Mouse (Mus musculus): ENCODE data around the gene Tex264.

Gene Tex264

DNA sequence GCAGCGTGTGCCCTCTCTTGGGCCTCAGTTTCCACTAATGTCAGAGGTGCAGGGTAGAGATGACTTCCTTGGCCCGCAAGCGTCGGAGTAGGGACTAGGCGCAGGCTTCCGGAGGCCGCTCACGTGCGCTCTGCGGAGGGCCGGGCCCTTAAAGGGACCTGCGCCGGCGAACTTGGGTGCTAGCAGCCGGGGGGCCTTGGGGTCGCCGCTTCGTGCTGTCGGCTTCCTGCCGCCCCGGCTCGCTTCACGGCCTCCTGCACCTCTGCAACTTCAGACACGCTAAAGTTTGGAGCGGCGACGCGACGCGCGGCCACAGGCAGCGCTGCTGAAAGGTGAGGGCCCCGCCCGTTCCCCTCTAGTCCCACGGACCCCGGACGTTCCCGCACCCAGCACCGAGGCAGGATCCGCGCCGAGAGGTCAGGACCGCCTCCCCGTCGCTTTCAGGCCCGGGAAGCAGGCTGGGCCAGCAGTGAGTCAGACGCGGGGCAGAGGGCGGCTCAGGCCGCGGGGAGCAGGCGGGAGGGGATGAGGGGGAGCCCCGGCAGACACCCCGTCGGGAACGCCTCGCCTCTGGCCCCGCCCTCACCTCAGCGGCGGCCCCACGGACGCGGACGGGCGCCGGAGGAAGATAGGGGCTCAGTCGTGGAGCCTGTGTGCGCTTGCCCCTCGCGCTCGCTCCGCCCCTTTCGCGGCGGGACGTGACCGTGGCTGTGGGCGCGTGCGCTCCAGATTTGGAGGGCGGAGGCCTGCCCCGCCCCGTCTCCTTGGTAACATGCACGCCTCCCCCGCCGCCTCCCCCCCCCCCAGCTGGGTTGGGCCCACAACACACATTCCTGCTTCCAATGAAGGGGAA lies at the start of gene Tex264:
Gene Tex264 (minus strand): TSS at position 679 of the 853 bp plus-strand sequence.
- peak; percentile 90 for DNase-seq

DNA sequence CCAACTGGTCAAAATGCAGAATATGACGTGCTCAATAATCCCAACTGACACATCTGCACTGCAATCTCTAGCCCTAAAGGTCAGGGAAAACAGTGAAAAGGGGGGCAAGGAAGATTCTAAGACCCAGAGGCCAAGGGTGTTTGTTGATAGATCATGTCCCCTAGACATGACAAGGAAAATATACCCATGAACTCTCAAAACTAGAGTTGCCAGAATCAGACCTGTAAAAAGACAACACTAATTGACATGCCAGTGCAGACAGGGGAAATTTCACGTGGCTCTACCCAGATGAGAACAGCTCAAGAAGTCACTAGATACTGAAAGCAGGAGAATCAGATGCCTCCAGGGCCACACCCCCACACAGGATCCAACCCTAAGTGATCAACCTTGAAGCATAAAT lies 48.0 kb upstream of the Tex264 start:
- no peak for DNase-seq

DNA sequence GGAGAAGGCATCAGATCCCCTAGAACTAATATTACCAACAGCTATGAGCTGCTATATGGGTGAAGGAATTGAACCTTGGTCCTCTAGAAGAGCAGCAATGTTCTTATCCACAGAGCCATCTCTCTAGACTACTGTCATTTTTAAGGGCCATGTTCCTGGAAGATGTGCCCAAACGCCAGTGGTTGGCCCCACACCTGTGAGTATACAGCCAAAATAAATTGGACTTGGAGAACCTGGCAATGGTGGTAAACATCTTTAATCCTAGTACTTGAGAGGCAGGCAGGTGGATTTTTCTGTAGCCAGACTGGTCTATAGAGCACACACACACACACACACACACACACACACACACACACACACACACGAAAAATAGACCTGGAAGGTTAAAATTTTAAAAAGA lies 43.7 kb upstream of the Tex264 start:
- DNase-seq: no peak

DNA sequence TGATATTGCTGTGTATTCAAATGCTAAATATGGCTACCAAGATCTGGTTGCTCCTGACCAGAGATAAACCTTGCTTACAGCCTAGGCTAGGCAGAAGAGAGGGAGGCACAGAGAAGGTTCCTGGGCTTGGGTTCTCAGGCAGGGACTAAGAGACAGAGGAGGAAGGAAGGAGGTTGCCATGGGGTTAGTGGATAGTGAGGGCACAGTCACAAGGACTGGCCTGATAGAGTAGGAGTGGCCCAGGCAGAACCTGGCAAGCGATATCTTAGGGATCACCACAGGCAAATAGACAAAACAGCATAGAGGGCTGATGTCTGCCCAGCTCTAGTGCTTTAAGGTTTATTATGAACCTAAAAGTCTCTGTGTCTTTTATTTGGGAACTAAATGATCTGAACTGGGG lies 41.2 kb upstream of the Tex264 start:
- DNase-seq: no peak

DNA sequence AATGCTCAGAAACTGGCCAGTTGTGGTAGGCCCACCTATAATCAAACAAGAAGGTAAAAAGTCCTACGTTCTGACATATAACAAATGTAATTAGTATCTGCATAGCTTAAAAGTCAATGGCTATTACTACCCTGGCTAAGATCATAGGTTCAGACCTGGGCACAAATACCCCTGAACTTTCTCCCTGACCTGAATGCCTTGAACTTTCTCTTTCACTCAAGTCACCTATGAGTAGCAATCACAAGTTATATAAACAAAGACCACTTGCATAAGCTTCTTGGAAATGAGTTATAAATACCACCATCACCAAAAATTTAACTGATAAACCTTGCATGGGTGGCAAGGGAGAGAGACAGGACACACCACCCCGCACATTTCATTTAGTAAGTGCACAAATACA lies 39.7 kb upstream of the Tex264 start:
- DNase-seq: no peak

DNA sequence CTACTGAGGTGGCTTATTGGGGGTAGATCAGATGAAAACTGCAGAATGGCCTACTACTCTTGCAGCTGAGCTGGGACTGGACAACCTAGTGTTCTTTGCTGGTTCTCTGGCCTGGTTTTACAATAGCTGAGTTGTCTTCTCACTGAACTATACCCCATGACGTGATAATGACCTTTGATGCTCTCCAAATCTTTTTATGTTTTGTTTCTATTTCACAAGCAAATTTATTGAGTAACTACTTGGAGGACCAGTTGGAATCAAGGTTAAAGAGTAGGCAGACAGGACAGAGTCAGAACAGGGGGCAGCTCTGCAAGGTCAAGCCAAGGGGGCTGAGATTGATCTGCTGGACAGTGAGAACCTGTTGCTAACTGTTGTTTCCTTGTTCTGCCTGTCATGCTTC lies 39.1 kb upstream of the Tex264 start:
- no peak for DNase-seq

DNA sequence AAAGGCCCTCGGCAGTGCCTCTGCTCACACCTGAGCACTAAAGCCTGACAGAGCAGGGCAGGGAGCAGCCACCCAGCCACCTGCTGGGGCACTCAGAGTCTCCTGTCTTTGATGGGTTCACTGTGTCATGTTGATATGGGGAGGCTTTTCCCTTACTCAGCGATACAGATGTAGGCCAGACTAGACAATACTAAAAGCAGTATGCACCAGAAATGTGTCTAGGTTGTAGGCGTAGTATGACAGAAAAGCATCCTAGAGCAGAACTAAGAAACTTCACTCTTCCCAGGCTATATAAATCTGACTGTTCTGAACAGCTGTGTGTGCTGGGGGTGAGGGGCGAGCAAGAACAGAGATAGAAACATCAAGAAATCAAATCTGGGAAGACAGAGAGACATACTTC lies 31.0 kb upstream of the Tex264 start:
- no peak for DNase-seq

DNA sequence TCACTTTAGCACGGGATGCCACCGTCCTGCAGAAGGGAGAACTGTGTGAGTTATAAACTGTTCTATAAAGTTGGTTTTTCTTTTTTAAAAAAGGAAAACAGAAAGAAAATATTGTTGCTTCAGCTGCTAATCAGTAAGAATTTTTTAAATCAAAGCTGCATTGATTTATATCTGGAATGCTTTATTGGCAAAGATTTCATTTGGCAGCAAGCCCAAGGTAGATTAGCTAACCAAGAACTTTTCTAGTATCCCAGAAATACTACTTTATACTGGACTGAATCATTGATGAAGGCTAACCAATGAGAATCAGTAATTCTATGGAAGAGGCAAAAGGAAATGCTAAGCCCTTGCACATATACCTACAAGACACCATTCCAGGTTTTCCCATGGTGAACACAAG lies 30.5 kb upstream of the Tex264 start:
- no peak for DNase-seq

DNA sequence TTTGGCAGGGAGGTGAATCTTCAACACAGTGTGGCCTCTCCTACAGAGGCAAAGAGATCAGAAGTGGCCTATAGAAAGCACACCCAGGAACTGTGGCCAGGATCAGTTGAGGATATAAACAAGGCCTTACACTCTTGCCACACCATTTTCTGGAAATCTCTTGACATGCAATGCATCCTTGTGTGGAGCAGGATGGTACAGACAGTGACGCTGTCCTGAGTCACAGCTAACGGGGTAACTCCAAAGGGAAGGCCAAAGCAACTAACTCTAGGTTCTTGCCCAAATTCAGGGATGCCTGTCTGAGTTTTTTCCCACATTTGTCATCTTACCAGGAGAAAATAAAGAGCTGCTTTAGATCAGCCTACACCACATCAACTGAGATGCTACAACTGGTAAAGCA lies 26.7 kb upstream of the Tex264 start:
- no peak for DNase-seq

DNA sequence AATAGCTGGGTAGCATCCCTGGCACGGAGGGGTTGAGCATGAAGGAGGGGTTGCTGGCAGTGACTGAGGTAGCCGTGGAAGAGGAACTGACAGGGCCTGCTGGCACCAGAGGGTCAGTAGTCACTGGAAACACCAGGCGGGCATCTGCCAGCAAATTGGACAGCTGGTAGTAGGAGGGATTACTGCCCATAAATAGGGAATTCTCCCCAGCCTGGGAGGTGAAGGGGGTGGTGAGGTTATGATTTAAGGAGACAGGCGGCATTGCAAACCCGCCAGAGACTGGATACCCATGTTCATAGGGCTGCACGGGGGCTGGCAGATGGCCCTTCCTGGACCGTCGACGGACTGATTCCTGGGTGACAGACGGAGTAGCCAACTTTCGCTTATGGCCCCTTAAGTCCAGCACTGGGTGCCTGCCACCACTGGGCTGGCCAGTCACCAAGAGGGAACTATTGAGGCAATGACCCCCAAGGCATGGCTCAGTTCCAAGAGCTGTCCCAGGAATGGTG lies 7.3 kb upstream of the Tex264 start:
- DNase-seq: no peak

DNA sequence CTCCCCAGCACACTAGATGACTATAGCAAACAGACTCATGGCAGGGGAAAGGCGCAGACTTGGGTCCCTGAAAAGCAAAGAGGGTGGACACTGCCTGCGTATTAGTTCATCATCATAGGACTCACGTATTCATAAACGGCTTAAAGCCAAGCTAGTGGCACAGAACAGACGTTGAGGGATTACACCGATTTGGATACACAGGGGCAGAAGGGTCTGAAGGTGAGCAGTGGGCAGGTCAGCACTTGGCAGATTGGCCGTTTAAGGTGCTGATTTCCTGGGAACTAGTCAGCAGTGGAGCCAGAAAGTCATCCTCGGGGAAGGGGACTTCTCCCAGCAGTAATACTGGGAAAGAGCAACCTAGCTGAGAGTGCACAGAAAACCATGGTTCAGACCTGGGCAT lies 3.1 kb upstream of the Tex264 start:
- DNase-seq: no peak

DNA sequence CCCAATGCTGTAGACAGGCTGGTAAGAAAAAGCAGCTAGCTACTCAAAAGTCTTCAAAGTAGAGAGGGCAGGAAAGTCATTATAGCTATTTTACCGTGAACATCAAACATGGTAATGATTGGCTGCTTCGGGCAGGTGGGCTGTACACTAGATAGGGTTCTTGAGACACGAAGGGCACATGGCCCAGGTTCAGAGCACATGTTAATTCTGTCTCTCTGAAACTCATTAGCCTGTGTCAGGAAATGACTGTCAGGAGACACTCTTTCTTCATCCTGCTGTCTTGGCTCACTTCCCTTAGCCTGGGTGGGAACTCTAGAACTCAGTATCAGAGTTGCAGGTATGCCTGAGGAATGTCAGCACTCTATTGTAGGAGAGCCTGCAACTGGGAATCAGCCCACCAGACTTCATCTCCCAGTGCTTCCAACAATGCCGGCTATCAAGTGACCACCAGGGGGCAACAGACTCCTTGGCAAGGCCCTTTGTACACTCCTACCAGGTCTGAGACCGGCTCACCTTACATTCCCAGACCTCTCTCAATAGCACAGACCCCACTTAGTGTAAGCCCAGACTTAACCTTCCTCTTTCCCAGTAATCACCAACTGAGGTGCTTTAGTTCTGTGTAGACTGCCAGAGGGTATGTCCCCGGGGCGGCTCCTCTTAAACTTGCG lies 1.4 kb upstream of the Tex264 start:
- peak; percentile 55 for DNase-seq

DNA sequence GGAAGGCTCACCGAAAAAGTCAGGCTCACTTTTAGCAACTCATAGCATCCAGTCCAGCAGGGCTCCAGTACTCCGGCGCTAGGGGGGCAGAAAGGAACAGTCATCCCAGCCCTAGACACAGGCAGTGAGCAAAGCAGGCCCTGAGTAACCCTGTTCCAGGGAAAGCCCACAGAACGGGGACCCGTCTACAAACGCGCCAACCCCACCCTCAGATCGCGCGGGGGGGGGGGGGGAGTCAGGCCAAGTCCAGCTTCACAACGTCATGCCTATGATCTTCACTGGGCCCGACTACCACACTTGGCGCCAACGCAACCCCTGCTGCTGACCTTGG lies 844 bp downstream of the Tex264 start:
- no peak for DNase-seq

DNA sequence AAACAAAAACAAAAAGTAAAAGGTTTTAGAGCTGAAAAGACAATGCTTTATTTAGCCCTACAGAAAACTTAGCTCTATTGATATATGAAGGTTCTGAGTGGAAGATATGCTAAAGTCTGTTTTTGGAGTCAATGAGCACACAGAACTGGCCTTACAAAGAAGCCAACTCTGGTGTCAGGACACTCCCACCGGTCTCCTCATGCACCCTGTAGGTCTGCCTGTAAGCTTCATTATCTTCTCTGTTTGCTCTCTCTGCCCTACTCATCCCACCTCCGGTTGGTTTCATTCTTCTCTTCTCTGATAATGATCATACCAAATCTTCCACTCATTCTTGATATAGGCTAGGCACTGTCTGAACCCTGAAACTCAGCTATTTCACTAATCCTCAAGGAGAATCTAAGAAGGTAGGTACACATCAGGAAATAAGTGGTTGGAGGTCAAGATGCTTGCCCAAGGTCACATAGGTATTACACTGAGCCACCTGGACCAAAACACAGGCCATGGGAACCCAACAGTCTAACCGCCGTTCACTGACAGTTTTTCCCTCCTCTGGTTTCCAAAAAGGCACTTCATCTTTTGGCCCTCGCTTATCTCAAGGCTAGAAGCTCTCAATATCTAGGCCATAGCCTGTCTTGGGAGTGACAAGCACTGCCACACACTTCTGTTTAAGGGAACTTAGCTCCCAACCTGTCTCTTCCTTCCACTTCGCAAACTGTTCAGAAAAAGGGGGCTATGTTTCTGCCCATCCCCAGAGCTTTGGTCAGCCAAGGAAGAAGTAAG lies 1.4 kb downstream of the Tex264 start:
- no peak for DNase-seq

DNA sequence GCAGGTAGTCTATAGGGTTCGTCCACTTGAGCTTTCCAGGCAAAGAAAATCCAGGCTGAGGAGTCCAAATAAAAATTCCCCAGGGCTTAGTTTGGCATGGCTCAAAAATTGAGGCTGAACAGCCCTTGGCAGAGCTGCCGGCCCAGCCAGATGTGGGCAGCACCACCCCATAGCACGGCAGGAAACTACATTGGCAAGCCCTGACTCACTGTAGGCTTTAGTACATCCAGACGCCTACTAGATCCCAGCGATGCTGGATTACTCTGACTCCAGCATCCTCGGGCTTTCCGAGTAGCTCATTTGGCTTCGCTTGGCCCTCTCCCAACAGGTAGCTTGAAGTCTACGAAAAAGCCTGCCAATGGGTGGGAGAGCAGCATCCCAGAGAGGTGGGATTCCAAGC lies 4.7 kb downstream of the Tex264 start:
- no peak for DNase-seq

DNA sequence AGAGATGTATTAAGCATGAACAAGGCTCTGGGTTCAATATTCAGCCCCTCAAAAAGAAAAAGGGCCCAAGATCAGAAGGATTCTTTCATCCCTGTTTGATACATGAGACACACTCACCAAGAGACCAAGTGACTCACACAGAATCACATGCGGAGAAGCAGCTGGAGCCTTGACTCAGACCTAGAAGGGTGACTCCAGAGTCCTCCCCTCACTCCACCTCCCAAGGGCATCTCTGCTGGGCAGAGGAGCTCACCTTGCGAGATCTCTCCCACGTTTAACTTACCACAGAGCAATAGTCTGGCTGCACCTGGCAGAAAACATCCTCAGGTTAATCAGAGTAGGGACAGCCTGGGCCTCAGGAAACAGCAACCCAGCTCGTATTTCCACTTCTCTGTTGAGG lies 7.5 kb downstream of the Tex264 start:
- no peak for DNase-seq

DNA sequence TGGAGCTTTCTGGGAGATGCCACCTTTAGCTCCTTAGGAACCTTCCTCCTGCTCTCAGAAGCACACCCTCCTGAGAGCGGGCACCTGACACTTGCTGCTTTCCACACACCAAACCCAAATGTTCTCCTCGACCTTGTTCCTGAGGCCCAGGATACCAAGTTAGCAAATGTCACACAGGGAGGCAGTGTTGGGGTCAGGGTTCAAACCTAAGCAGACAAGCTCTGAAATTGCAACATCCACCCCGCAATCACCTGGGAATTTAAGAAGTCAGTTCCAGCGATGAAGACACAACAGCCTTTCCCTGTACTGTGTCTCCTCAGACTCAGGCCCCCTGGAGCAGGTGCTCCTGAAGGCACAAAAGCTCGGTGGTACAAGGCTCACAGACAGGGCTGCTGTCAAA lies 8.0 kb downstream of the Tex264 start:
- no peak for DNase-seq

DNA sequence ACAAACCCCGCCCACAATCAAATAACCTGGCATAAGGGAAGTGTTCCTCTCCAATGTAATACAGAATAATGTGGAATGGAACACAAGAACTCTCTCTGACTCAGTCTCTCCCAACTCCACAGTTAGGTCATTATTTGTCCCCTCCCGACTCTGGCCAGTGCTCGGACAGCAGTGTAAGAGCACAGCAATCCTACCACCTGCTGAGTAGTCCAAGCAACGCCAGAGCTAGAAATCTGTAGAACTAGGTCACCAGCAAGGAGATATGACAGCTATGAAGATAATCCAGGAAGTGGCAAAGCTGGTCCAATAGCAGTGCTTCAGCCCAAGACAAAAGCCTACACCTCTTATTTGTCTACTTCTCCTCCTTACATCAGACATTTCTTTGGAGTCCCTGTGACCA lies 9.2 kb downstream of the Tex264 start:
- DNase-seq: no peak

DNA sequence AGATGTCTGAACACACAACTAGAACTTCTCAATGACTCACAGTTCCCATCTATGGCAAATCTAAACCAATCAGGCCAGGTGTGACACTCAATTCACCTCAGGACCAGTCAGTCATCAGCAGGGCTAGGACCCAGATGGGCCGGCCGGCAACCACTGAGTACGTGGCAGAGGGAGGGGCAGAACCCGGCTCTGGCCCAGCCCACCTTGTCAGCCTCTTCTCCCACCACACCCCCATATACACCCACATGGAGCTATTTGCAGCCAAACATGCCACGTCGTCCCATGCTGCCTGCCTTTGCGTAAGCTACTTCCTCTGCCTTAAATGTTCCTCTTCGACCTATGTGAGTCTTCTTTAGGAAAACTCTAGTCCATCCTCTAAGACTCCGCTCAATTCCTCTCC lies 9.8 kb downstream of the Tex264 start:
- no peak for DNase-seq

DNA sequence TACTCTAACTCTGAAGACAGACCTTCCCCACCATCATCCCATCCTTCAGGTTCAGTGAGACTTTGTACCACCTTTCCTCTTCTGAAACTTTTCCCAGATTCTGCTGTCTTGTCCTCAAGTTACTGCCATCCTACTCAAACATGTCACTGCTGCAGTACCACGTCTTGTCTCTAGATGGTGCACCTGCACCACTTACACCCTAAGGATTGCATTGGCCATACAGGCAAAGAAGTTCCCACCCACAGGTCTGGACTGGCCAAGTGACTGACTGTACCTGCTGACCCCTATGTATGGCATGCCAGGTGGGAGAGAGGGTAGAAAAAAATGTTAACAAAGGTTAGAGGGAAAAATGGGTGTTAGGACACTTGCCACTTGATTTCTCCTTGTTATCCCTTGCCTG lies 10.2 kb downstream of the Tex264 start:
- DNase-seq: peak; percentile 79

DNA sequence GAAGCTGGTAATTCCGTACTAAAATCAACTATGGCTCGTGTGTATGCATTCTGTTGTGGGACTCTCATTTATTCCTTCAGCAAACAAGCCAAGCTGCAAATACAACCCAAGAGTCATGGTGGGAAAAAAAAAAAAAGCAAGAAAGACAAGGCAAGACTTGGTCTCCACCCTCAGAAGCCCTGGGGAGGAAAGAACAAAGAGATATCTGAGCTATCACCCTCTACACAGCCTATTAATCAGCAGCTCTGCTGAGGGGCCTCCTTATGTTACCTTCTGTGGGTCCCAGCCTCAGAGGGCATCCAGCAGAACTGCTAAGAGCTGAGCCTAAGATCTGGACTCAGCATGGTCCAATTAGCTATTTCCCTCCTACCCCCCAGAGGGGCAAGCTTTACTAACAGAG lies 11.9 kb downstream of the Tex264 start:
- no peak for DNase-seq

DNA sequence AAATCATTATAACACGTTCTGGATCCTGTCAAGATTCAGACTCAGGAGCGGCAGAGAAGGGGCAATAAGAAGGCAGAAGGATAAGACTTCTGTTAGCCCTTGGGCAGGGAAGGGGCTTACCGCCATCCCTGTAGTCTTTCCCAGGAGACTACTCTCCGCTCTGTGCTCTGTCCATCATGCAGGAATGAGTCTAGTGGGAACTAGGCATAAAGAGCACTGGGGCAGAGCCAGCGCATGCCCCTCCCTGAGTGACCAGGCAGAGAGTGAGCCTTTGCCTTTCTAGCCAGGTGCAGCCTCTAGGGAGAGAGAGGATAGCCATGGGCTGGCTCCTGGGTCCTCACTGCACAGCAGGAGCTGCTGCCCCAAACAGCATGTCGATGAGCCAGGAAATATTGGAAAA lies 20.9 kb downstream of the Tex264 start:
- DNase-seq: no peak

DNA sequence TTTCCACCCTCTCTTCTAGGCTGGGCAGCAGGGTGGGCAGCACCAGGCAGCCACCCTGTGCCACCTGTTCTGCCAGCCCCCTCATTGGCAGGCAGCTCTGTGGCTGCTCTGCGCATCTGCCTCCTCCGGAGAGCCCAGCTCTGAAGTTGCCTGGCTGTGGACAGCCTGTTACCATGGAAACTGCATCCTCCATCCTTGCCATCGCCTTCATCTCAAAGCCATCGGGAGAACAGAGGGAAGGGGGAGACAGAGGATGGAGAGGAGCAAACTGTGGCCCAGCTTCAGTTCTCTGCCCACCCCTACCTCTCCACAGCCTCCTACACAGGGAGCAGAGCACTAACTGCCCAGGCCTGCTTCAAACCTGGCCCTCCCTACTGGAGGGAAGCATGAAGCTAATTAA lies 21.3 kb downstream of the Tex264 start:
- DNase-seq: peak; percentile 85

DNA sequence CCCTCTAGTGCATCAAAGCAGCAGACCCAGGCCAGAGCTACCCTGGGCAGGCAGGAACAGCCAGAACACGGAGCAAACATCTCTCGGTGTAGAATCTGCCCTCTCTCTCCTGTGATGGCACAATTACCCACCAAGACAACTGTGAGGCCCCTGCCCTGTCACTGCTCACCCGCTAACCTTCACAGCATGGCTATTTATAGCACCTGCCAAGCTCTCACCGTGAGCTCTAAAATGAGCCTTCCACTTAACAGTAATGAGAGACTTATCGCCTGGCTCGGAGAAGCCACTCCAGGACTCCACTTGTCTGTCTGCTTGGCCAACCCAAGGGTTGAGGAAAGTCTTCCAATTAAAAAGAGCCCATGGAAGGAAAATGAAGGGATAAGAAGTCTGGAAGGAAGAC lies 22.5 kb downstream of the Tex264 start:
- no peak for DNase-seq
